Mouse (Mus musculus) myocyte (in vitro differentiated cells): ENCODE measurements around the gene Ctdsp1. TPM values are rescaled to one million over a fixed set of nuclear protein-coding genes. Genes with fewer than 3 reads are reported as not detected.

Experiments
- H3K27me3 ChIP-seq: one replicate; pipeline ENCODE4 v1.6.1; 2011; ENCODE audit not compliant: control insufficient read depth, insufficient read depth, insufficient read length
- H3K36me3 ChIP-seq: one replicate; pipeline ENCODE4 v1.6.1; 2011; ENCODE audit not compliant: control insufficient read depth, insufficient read depth
- H3K4me2 ChIP-seq: one replicate; pipeline ENCODE4 v1.6.1; 2011; ENCODE audit warnings: low read depth, control low read depth
- H3K4me3 ChIP-seq: one replicate; pipeline ENCODE4 v1.5.1; 2011; ENCODE audit warnings: mild to moderate bottlenecking, control low read depth, moderate library complexity
- H3K79me2 ChIP-seq: one replicate; pipeline ENCODE4 v1.6.1; 2011; ENCODE audit not compliant: control insufficient read depth, insufficient read depth
- H3ac ChIP-seq: one replicate; pipeline ENCODE4 v1.6.1; 2011; ENCODE audit not compliant: control insufficient read depth, insufficient read length
- CEBPB ChIP-seq: IDR thresholded peaks from 2 replicates; pipeline ENCODE4 v1.6.1; 2011; ENCODE audit warnings: mild to moderate bottlenecking, moderate library complexity; ENCODE audit not compliant: poor library complexity, insufficient read depth, severe bottlenecking
- E2F4 ChIP-seq: IDR thresholded peaks from one replicate; pipeline ENCODE4 v1.6.1; 2011; ENCODE audit warnings: mild to moderate bottlenecking, control low read depth, moderate library complexity; ENCODE audit not compliant: insufficient read depth
- MAX ChIP-seq: IDR thresholded peaks from one replicate; pipeline ENCODE4 v1.6.1; 2011; ENCODE audit warnings: low read depth, mild to moderate bottlenecking, control low read depth
- MYOD1 ChIP-seq, 3 experiments: IDR thresholded peaks; one replicate each; pipeline ENCODE4 v1.6.1; 2011; ENCODE audit warnings: control low read depth in 2 of 3, low read depth in 2 of 3, mild to moderate bottlenecking in 2 of 3, moderate library complexity in 1 of 3; ENCODE audit not compliant: insufficient read length in 2 of 3, control insufficient read depth in 1 of 3
- MYOG ChIP-seq, 3 experiments: IDR thresholded peaks; one replicate each; pipeline ENCODE4 v1.6.1; 2011; ENCODE audit warnings: control low read depth in 2 of 3, low read depth in 2 of 3, mild to moderate bottlenecking in 2 of 3; ENCODE audit not compliant: insufficient read length in 2 of 3, control insufficient read depth in 1 of 3, insufficient read depth in 1 of 3
- POLR2A ChIP-seq: IDR thresholded peaks from one replicate; pipeline ENCODE4 v1.6.1; 2011; ENCODE audit warnings: low read depth, mild to moderate bottlenecking, control low read depth, moderate library complexity; ENCODE audit not compliant: insufficient read length
- POLR2AphosphoS2 ChIP-seq: IDR thresholded peaks from one replicate; pipeline ENCODE4 v1.6.1; 2011; ENCODE audit warnings: low read depth, control low read depth; ENCODE audit not compliant: insufficient read length
- REST ChIP-seq: IDR thresholded peaks from one replicate; pipeline ENCODE4 v1.6.1; 2011; ENCODE audit warnings: mild to moderate bottlenecking, control low read depth, moderate library complexity; ENCODE audit not compliant: insufficient read depth, insufficient read length
- SRF ChIP-seq: IDR thresholded peaks from one replicate; pipeline ENCODE4 v1.6.1; 2011; ENCODE audit warnings: low read depth; ENCODE audit not compliant: control insufficient read depth, insufficient read length
- TCF12 ChIP-seq: IDR thresholded peaks from one replicate; pipeline ENCODE4 v1.6.1; 2011; ENCODE audit warnings: mild to moderate bottlenecking, control low read depth; ENCODE audit not compliant: poor library complexity, insufficient read depth, severe bottlenecking
- TCF3 ChIP-seq: IDR thresholded peaks from one replicate; pipeline ENCODE4 v1.6.1; 2011; ENCODE audit warnings: low read depth, control low read depth; ENCODE audit not compliant: insufficient read length
- USF1 ChIP-seq: IDR thresholded peaks from one replicate; pipeline ENCODE4 v1.6.1; 2011; ENCODE audit warnings: low read depth, mild to moderate bottlenecking, control low read depth, moderate library complexity
- polyA plus RNA-seq: library from polyadenylated mRNA; unstranded; fragments of >200 nt; fragmentation: generic; extraction: Trizol; gene quantifications from one replicate; pipeline ENCODE4 v1.2.1, GENCODE M21; 2012; ENCODE audit warnings: missing spikeins

The Ctdsp1 gene
- polyA plus RNA-seq, 1 experiment: 64.0 TPM

DNA sequence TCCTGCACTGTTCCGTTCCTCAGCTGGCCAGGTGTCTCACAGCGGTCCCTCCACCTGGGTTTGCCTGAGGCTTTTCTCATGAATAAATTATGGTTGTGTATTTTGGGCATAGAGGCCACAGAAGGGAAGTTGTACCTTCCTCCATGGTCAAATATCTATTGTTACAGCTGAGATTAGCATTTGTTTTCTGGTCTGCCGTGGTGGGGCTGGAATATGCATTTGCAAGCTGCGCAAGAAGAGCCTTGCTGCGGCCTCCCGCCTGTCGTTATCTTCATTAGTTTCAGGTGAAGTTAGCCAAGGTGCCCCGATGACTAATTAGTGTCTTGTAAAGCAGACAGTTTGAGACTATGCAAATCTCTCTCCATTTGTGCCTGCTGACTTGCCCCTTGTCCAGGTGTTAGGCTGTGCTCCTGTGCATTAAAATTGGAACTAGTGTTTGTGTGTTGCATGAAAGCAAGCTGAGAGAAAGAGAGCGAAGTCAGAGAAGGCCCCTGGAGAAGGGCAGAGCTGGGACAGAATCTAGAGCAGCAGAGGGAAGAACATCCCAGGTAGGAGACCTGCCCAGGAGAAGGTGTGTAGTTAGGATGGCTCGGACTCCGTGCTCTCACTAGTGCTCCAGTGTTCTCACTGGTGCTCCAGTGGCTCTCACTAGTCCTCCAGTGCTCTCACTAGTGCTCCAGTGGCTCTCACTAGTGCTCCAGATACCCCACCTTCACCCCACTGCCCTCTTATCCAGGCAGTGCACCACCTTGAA is 47.0 kb upstream of the Ctdsp1 start:
- Histone ChIP-seq H3ac (no peak overlapping the region), H3K4me3 (no peak overlapping the region), H3K27me3 (no peaks in the 10 kb centered on the region), H3K79me2 (no peaks in the 10 kb centered on the region), H3K36me3 (no peaks in the 10 kb centered on the region), H3K4me2 (no peak overlapping the region)
- TF ChIP-seq TCF3 (no peak), MAX (no peak)

DNA sequence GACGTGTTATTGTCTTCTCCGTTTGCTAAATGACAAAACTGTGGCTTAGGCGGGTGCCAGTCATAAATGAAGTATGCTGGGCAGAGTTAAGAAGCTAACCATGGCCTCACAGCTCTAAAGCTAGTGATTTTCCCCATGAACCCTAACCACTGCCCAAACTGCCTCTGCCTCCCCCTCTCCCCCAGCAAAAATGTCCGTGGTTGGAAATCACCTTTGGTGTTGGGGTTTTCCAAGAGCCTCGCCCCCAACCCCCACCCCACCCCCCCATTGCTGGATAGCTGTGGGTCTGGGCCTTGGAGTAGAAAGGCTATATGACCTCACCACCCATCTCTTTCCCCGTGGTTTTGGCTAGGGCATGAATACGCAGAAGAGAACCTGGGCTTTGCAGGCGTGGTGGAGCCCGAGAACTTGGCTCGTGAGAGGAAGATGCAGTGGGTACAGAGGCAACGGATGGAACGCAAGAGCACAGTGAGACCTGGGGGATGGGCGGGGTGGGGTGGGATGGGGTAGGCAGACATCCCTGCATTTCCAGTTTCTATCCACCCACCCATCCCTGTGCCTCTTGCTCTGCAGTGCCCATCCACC is 40.0 kb upstream of the Ctdsp1 start:
- H3ac ChIP-seq: no peak overlapping the region
- no peak overlapping the region for H3K4me2 ChIP-seq
- H3K4me3 ChIP-seq: no peak overlapping the region
- no peak for TF ChIP-seq POLR2AphosphoS2
- H3K27me3 ChIP-seq: no peaks in the 10 kb centered on the region
- no peaks in the 10 kb centered on the region for H3K36me3 ChIP-seq
- no peaks in the 10 kb centered on the region for H3K79me2 ChIP-seq

DNA sequence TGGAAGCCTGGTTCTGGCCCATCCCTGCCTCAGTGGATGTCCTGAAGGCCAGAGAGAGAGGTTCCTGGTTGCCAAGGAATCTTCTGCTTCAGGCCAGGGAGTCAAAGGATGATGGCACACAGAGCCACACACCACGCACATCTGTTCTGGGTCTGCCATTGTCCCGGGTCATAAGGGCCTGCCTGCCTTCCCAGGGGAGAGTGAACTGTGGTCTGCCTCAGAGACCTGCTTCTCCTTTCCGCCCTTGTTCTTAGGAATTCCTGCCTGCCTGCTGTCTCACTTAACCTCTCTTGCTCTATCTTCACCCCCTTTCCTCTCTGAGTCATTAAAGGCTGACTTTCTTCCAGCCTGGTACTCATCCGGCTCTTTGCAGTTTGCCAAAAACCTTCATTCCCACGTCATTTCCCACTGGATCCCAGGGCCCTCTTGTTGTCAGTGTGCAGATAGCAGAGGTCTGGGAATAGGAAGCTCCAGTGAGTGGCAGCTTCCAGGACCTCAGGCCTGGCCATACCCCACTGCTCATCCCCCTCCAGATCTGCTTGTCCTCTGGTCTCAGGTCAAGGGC is 38.7 kb upstream of the Ctdsp1 start:
- no peak overlapping the region for H3ac ChIP-seq
- no peaks in the 10 kb centered on the region for H3K36me3 ChIP-seq
- H3K4me2 ChIP-seq: no peak overlapping the region
- no peaks in the 10 kb centered on the region for H3K79me2 ChIP-seq
- H3K27me3 ChIP-seq: no peaks in the 10 kb centered on the region
- no peak overlapping the region for H3K4me3 ChIP-seq
- no peak for TF ChIP-seq E2F4
- TF ChIP-seq POLR2A: no peak
- no peak for TF ChIP-seq MYOD1 (IDR thresholded peaks at IDR 0.05; ENCODE audit: control insufficient read depth in 1 of 3, insufficient read length in 2 of 3, low read depth in 2 of 3)
- no peak for TF ChIP-seq SRF
- TF ChIP-seq REST: no peak

DNA sequence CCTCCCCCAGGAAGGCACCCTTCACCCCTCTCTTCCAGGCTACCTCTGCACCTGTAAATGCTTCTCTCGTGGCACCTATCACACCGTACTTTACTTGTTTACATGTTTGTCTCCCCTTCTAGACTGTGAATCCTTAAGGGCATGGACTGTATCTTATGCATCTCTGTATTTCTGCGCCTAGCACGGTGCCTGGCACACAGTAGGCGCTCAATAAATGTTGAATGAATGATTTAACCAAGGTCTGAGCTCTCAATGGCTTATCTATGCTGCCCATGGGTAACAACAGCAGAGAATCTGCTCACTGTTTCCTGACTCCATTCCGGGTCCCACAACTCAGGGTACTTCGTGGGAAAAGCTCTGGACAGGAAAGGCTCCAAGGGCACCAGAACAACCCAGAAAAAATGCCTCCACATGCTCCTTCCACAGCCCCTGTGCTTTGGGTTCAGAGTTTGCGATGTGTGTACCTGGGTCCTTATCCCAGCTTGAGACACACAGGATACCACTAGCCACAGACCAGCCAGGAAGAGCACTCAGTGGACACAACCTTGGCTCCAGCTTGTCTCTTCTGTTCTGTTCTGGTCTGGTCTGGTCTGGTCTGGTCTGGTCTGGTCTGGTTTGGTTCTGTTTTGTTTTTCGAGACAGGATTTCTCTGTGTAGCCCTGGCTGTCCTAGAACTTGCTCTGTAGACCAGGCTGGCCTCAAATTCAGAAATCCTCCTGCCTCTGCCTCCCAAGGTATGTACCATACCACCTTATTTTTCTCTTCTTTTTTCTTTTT is 37.7 kb upstream of the Ctdsp1 start:
- H3ac ChIP-seq: no peak overlapping the region

DNA sequence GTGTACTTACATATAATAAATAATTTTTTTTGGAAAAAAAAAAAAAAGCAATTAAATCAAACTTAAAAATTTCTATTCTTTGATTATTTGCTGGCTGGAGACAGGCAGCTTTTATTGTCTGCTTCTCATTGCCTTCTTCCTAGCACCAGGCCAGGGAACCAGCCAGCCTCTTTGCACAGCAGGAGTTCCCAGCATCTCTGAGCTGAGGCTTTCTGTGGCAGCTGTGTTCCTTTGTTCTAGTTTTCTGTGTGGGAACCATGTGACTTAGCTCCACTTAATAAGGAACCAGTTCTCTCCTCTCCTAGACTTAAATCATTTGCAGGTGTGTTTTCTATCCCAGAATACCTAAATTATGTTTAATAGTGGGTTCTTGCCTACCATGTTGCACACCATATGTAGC is 33.8 kb upstream of the Ctdsp1 start:
- no peak overlapping the region for H3K4me3 ChIP-seq
- H3K27me3 ChIP-seq: no peaks in the 10 kb centered on the region
- TF ChIP-seq CEBPB (no peak), TCF12 (no peak), POLR2A (no peak), SRF (no peak), MAX (no peak), MYOD1 (IDR thresholded peaks at IDR 0.05; ENCODE audit: control insufficient read depth in 1 of 3, insufficient read length in 2 of 3, low read depth in 2 of 3) (no peak)
- no peaks in the 10 kb centered on the region for H3K36me3 ChIP-seq
- no peak overlapping the region for H3ac ChIP-seq
- H3K79me2 ChIP-seq: no peaks in the 10 kb centered on the region
- no peak overlapping the region for H3K4me2 ChIP-seq

More for the DNA sequence above, 37.7 kb upstream of the Ctdsp1 start:
- Histone ChIP-seq H3K27me3 (no peaks in the 10 kb centered on the region), H3K36me3 (no peaks in the 10 kb centered on the region), H3K4me2 (no peak overlapping the region), H3K4me3 (no peak overlapping the region), H3K79me2 (no peaks in the 10 kb centered on the region)
- no peak for TF ChIP-seq MAX
- no peak for TF ChIP-seq TCF12
- no peak for TF ChIP-seq E2F4
- TF ChIP-seq POLR2A: no peak
- TF ChIP-seq REST: no peak
- TF ChIP-seq MYOD1 (IDR thresholded peaks at IDR 0.05; ENCODE audit: control insufficient read depth in 1 of 3, insufficient read length in 2 of 3, low read depth in 2 of 3): no peak
- TF ChIP-seq TCF3: no peak
- no peak for TF ChIP-seq MYOG (IDR thresholded peaks at IDR 0.05; ENCODE audit: control insufficient read depth in 1 of 3, insufficient read depth in 1 of 3, insufficient read length in 2 of 3, low read depth in 2 of 3)
- no peak for TF ChIP-seq SRF
- TF ChIP-seq USF1: no peak
- no peak for TF ChIP-seq CEBPB
- no peak for TF ChIP-seq POLR2AphosphoS2
